Mouse (Mus musculus) liver, embryonic 14.5 days (tissue): ENCODE measurements around the gene Pcyt2.
A peak's percentile ranks its signal among the peaks of the same experiment; 100 is the strongest.

Source experiments
- CTCF ChIP-seq: IDR thresholded peaks from 2 replicates; pipeline ENCODE4 v1.5.1; 2016; ENCODE audit warnings: antibody characterized with exemption, low read depth, control low read depth
- EP300 ChIP-seq: IDR thresholded peaks from 2 replicates; pipeline ENCODE4 v1.6.1; 2016; ENCODE audit warnings: antibody characterized with exemption, low read depth

GRCm38 (mm10) chr11:120651872-120652271 is 34.1 kb upstream of the Pcyt2 start:
- TF ChIP-seq CTCF: peak; percentile 74
- no peak for TF ChIP-seq EP300
